Mouse (Mus musculus) testis, adult 2 months (tissue): ENCODE measurements around the gene Prlr. TPM values are rescaled to one million over a fixed set of nuclear protein-coding genes. Genes with fewer than 3 reads are reported as not detected.

Experiments
- H3K27ac ChIP-seq: fragments of 200-500 bp; 2 replicates; pipeline ENCODE4 v1.5.1; 2012; ENCODE audit warnings: low read depth, low read length; ENCODE audit not compliant: control insufficient read depth, insufficient read depth
- H3K27me3 ChIP-seq: fragments of 200-500 bp; 2 replicates; pipeline ENCODE4 v1.6.1; 2012; ENCODE audit warnings: mild to moderate bottlenecking, low read length, moderate library complexity; ENCODE audit not compliant: control insufficient read depth, insufficient read depth
- H3K36me3 ChIP-seq: fragments of 200-500 bp; 2 replicates; pipeline ENCODE4 v1.6.1; 2012; ENCODE audit warnings: mild to moderate bottlenecking, low read length; ENCODE audit not compliant: control insufficient read depth, insufficient read depth
- H3K4me1 ChIP-seq: fragments of 200-500 bp; 2 replicates; pipeline ENCODE4 v1.6.1; 2012; ENCODE audit warnings: low read length; ENCODE audit not compliant: control insufficient read depth, insufficient read depth
- H3K4me3 ChIP-seq: fragments of 200-500 bp; 2 replicates; pipeline ENCODE4 v1.5.1; 2012; ENCODE audit warnings: low read depth, mild to moderate bottlenecking, low read length, moderate library complexity, mixed read lengths; ENCODE audit not compliant: control insufficient read depth
- CTCF ChIP-seq: fragments of 200-500 bp; IDR thresholded peaks from 2 replicates; pipeline ENCODE4 v1.5.1; 2012; ENCODE audit warnings: low read depth, mild to moderate bottlenecking, inconsistent platforms, low read length, moderate library complexity; ENCODE audit not compliant: control insufficient read depth, insufficient read depth, insufficient replicate concordance
- POLR2A ChIP-seq: fragments of 200-500 bp; IDR thresholded peaks from 2 replicates; pipeline ENCODE4 v1.6.1; 2012; ENCODE audit warnings: low read depth, mild to moderate bottlenecking, inconsistent platforms, low read length, moderate library complexity; ENCODE audit not compliant: control insufficient read depth
- polyA plus RNA-seq: library from polyadenylated mRNA; depleted of rRNA; stranded (reverse); fragments of >200 nt; gene quantifications from 2 replicates; pipeline ENCODE4 v1.2.3, GENCODE M21; 2012

The Prlr gene
- polyA plus RNA-seq, 1 experiment, result 4.2 TPM

GRCm38 (mm10) chr15:10235977-10236376, 58.9 kb downstream of the Prlr start:
- H3K36me3 ChIP-seq, result no peaks in the 10 kb centered on the region
- H3K27me3 ChIP-seq, result no peaks in the 10 kb centered on the region
- TF ChIP-seq CTCF (no peak), POLR2A (no peak)
- H3K4me1 ChIP-seq, result peaks cover 3% of the 10 kb centered on the region
- H3K4me3 ChIP-seq, result no peak overlapping the region
- no peak overlapping the region for H3K27ac ChIP-seq

GRCm38 (mm10) chr15:10236812-10237211, 59.8 kb downstream of the Prlr start:
- Histone ChIP-seq H3K27me3 (no peaks in the 10 kb centered on the region), H3K4me1 (peaks cover 3% of the 10 kb centered on the region), H3K4me3 (no peak overlapping the region), H3K27ac (no peak overlapping the region), H3K36me3 (no peaks in the 10 kb centered on the region)
- no peak for TF ChIP-seq CTCF
- no peak for TF ChIP-seq POLR2A

- Histone ChIP-seq H3K4me1 (peaks cover 3% of the 10 kb centered on the region), H3K36me3 (no peaks in the 10 kb centered on the region), H3K27me3 (no peaks in the 10 kb centered on the region), H3K27ac (no peak overlapping the region), H3K4me3 (no peak overlapping the region)
- TF ChIP-seq CTCF (no peak), POLR2A (no peak)
These were observed 61.4 kb downstream of the Prlr start for GRCm38 (mm10) chr15:10238454-10238853.

GRCm38 (mm10) chr15:10240228-10240795, 63.3 kb downstream of the Prlr start:
- Histone ChIP-seq H3K4me3 (no peak overlapping the region), H3K36me3 (no peaks in the 10 kb centered on the region), H3K4me1 (peaks cover 3% of the 10 kb centered on the region), H3K27ac (no peak overlapping the region), H3K27me3 (no peaks in the 10 kb centered on the region)
- TF ChIP-seq CTCF (no peak), POLR2A (no peak)

GRCm38 (mm10) chr15:10242250-10242649, 65.2 kb downstream of the Prlr start:
- H3K4me1 ChIP-seq, result no peaks in the 10 kb centered on the region
- no peaks in the 10 kb centered on the region for H3K27me3 ChIP-seq
- H3K36me3 ChIP-seq, result no peaks in the 10 kb centered on the region
- H3K27ac ChIP-seq, result no peak overlapping the region
- H3K4me3 ChIP-seq, result no peak overlapping the region
- no peak for TF ChIP-seq CTCF
- TF ChIP-seq POLR2A, result no peak

- no peak for TF ChIP-seq CTCF
- TF ChIP-seq POLR2A, result no peak
These were observed 72.2 kb downstream of the Prlr start for GRCm38 (mm10) chr15:10249285-10249684.

GRCm38 (mm10) chr15:10250784-10251183, 73.7 kb downstream of the Prlr start:
- Histone ChIP-seq H3K4me1 (no peaks in the 10 kb centered on the region), H3K4me3 (no peak overlapping the region), H3K27ac (no peak overlapping the region), H3K27me3 (no peaks in the 10 kb centered on the region), H3K36me3 (no peaks in the 10 kb centered on the region)
- no peak for TF ChIP-seq POLR2A
- no peak for TF ChIP-seq CTCF

More at GRCm38 (mm10) chr15:10249285-10249684, 72.2 kb downstream of the Prlr start:
- no peaks in the 10 kb centered on the region for H3K36me3 ChIP-seq
- H3K4me3 ChIP-seq, result no peak overlapping the region
- no peaks in the 10 kb centered on the region for H3K4me1 ChIP-seq
- H3K27ac ChIP-seq, result no peak overlapping the region
- no peaks in the 10 kb centered on the region for H3K27me3 ChIP-seq
